Mouse (Mus musculus): ENCODE results near the gene Sh3pxd2a.

The Sh3pxd2a gene

GRCm38 (mm10) chr19:47345851-47346568 is 118.2 kb downstream of the Sh3pxd2a start:
- in situ Hi-C loops (cut with MboI, MseI), result no loop called here

- in situ Hi-C loops (cut with MboI, MseI), result no loop called here
Measured at GRCm38 (mm10) chr19:47343422-47343821, 120.8 kb downstream of the Sh3pxd2a start.

GRCm38 (mm10) chr19:47339165-47339564 is 125.0 kb downstream of the Sh3pxd2a start:
- in situ Hi-C loops (cut with MboI, MseI), result no loop called here

GRCm38 (mm10) chr19:47338396-47339164 is 125.6 kb downstream of the Sh3pxd2a start:
- in situ Hi-C loops (cut with MboI, MseI), result no loop called here

- in situ Hi-C loops (cut with MboI, MseI), result no loop called here
Measured at GRCm38 (mm10) chr19:47337743-47338142, 126.5 kb downstream of the Sh3pxd2a start.

GRCm38 (mm10) chr19:47337191-47337590 is 127.0 kb downstream of the Sh3pxd2a start:
- in situ Hi-C loops (cut with MboI, MseI), result no loop called here

- in situ Hi-C loops (cut with MboI, MseI), result no loop called here
Measured at GRCm38 (mm10) chr19:47335262-47335661, 128.9 kb downstream of the Sh3pxd2a start.

- in situ Hi-C loops (cut with MboI, MseI), result no loop called here
Measured at GRCm38 (mm10) chr19:47334713-47335112, 129.5 kb downstream of the Sh3pxd2a start.

- in situ Hi-C loops (cut with MboI, MseI), result no loop called here
Measured at GRCm38 (mm10) chr19:47330743-47331227, 133.4 kb downstream of the Sh3pxd2a start.

GRCm38 (mm10) chr19:47329102-47329501 is 135.1 kb downstream of the Sh3pxd2a start:
- in situ Hi-C loops (cut with MboI, MseI), result no loop called here

GRCm38 (mm10) chr19:47327896-47328882 is 136.0 kb downstream of the Sh3pxd2a start:
- in situ Hi-C loops (cut with MboI, MseI), result no loop called here

- in situ Hi-C loops (cut with MboI, MseI), result no loop called here
Measured at GRCm38 (mm10) chr19:47325881-47326280, 138.3 kb downstream of the Sh3pxd2a start.

- in situ Hi-C loops (cut with MboI, MseI), result no loop called here
Measured at GRCm38 (mm10) chr19:47323096-47323849, 140.9 kb downstream of the Sh3pxd2a start.

- in situ Hi-C loops (cut with MboI, MseI), result no loop called here
Measured at GRCm38 (mm10) chr19:47320331-47320668, 143.9 kb downstream of the Sh3pxd2a start.

- in situ Hi-C loops (cut with MboI, MseI), result no loop called here
Measured at GRCm38 (mm10) chr19:47319521-47320330, 144.5 kb downstream of the Sh3pxd2a start.

- in situ Hi-C loops (cut with MboI, MseI), result no loop called here
Measured at GRCm38 (mm10) chr19:47319061-47319460, 145.1 kb downstream of the Sh3pxd2a start.

GRCm38 (mm10) chr19:47317063-47317938 is 146.9 kb downstream of the Sh3pxd2a start:
- in situ Hi-C loops (cut with MboI, MseI), result no loop called here

GRCm38 (mm10) chr19:47316288-47317062 is 147.7 kb downstream of the Sh3pxd2a start:
- in situ Hi-C loops (cut with MboI, MseI), result no loop called here
